Mouse (Mus musculus) ES-Bruce4 (cell line): ENCODE measurements at regions not wholly inside any gene's neighbourhood (a gene's known extent, or its start where the extent isn't known, plus 50 kb on each side); places are given as distances from the start of the nearest gene placed in this dataset.

Experiments used
- CTCF ChIP-seq: IDR thresholded peaks from one replicate; pipeline ENCODE4 v1.8.1; 2011; ENCODE audit warnings: low read depth, low read length
- POLR2A ChIP-seq: IDR thresholded peaks from one replicate; pipeline ENCODE4 v1.8.1; 2011; ENCODE audit warnings: low read length; ENCODE audit not compliant: insufficient read depth

DNA sequence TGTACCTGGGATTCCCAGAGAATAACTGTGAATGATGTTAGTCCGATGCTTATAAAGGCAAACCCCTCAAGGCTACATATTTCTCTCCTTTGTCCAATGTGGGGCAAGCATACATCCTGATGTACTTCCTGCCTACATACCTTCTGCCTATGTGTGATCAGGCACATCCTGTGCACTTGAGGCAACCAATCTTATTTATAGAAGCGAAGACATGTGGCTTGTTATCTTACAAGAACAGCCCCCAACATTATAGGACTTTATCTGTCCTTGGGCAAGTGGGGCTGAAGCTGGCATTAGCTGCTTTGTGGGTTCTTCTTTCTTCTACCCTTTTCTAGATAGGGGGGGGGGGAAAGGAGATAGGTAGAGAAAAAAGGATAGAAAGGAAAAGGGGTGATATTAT lies 91.7 kb downstream of the 4930564D02Rik start:
- TF ChIP-seq CTCF (no peak), POLR2A (no peak)
